Mouse (Mus musculus) megakaryocyte, embryonic 14.5 days (primary cell): ENCODE measurements around the gene Cdc42se1.

Experiments used
- FLI1 ChIP-seq: IDR thresholded peaks from 2 replicates; pipeline ENCODE4 v1.6.1; 2012; ENCODE audit warnings: low read length, inconsistent platforms, mixed read lengths
- GATA1 ChIP-seq: IDR thresholded peaks from 3 replicates; pipeline ENCODE4 v1.6.1; 2012; ENCODE audit warnings: mixed read lengths, low read length, inconsistent platforms, borderline replicate concordance

DNA sequence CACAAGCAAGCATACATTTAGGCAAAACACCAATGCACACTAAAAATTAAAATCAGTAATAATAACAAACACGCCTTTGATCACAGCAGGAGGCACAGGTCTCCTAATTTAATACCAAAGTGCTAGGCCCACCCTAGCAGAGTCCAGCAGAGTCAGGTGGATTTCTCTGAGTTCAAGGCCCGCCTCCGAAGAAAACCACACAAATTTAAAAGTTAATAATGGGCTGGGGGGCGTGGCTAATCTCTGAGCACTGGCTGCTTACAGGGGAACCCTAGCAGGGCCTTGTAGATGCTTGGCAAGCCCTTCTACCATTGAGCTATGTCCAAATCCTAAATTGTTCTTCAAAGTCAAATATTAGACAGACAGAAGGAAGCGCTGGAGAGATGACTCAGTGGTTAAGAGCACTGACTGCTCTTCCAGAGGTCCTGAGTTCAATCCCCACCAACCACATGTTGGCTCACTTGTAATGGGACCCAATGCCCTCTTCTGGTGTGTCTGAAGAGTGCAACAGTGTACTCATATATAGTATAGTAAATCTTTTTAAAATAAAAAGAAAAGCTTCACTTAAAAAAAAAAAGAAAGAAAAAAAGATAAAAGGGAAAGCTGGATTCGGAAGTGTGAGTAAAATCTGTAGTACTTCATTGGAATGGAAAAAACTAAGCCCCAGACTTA is 9.9 kb upstream of the Cdc42se1 start:
- TF ChIP-seq GATA1 (no peak), FLI1 (no peak)
